In the genomic region with DNA sequence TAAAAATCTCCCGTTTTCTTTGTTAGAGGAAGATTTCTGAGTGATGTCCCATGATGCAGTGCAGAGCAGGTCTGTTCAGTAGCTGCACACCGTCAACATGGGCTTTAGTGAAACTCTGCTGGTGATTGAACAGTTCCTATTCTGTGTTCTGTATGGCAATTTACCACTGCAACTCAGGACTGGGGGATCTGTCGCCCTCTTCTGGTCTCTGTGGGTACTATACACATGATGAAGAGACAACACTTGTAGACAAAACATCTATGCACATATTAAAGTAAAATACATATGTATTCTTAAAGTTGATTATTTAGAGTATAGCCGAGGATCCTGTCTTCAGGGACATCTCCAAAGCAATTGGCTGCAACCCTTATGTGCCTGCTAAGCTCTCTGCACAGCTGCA, we compare ENCODE assay signal across 12 mouse cellular contexts. TPM values are rescaled to one million over a fixed set of nuclear protein-coding genes. Genes with fewer than 3 reads are reported as not detected.
DNase-seq lines count a peak whose midpoint lies in the region; ATAC-seq and TF ChIP-seq lines count a peak whose summit lies in the region.
"Had no signal": no experiment of that assay in that cellular context is flagged by ENCODE, and none has a peak within 500 bp of the region (broad histone marks: within the 10 kb centered on the region; RNA-seq: fewer than 3 reads in every experiment).

No protein-coding gene starts in this region.

- no peaks in the 10 kb centered on the region for H3K36me3 ChIP-seq in hindbrain, embryonic 11.5 days (ENCODE audit: control insufficient read depth, insufficient read depth, low read length)
- no peaks in the 10 kb centered on the region for H3K36me3 ChIP-seq in hindbrain, embryonic 10.5 days
- H3K36me3 ChIP-seq: forebrain, embryonic 15.5 days; G1E; kidney, embryonic 15.5 days had no signal

- no peaks in the 10 kb centered on the region for H3K27me3 ChIP-seq in hindbrain, embryonic 11.5 days (ENCODE audit: control insufficient read depth, insufficient read depth, low read length)
- no peaks in the 10 kb centered on the region; the same call in 1 of the 2 replicates for H3K27me3 ChIP-seq in hindbrain, embryonic 10.5 days (ENCODE audit: insufficient read depth, poor library complexity, severe bottlenecking)
- H3K27me3 ChIP-seq: forebrain, embryonic 15.5 days; kidney, embryonic 15.5 days had no signal

- 0 out of 2 replicates have a peak, but pooled peaks have one; percentile 11 for TF ChIP-seq CTCF in cortical plate, adult 2 months (IDR thresholded peaks at IDR 0.05; ENCODE audit: extremely low read depth, insufficient read depth, low read length)

- no peak for ATAC-seq in hindbrain, embryonic 11.5 days (ENCODE audit: low FRiP score)
- ATAC-seq in megakaryocyte-erythroid progenitor cell, adult 5-6 weeks (replicated peaks; ENCODE audit: low FRiP score, low TSS enrichment, poor library complexity, severe bottlenecking): no peak
- ATAC-seq: forebrain, embryonic 15.5 days had no signal

- 74% methylated on average over 4 of the region's 4 CpGs for WGBS in hindbrain, embryonic 11.5 days
- 73% methylated on average over 4 of the region's 4 CpGs for WGBS in hindbrain, embryonic 10.5 days

- H3K9ac ChIP-seq in hindbrain, embryonic 11.5 days (ENCODE audit: low read depth, low read length): no peak overlapping the region
- H3K9ac ChIP-seq: forebrain, embryonic 15.5 days; kidney, embryonic 15.5 days had no signal

- no peaks in the 10 kb centered on the region for H3K9me3 ChIP-seq in hindbrain, embryonic 11.5 days (ENCODE audit: control insufficient read depth, low read length)
- H3K9me3 ChIP-seq in hindbrain, embryonic 10.5 days: no peaks in the 10 kb centered on the region
- H3K9me3 ChIP-seq: forebrain, embryonic 15.5 days; G1E; kidney, embryonic 15.5 days had no signal

- H3K27ac ChIP-seq in hindbrain, embryonic 11.5 days (ENCODE audit: low read depth, low read length): no peak overlapping the region
- no peak overlapping the region for H3K27ac ChIP-seq in hindbrain, embryonic 10.5 days
- H3K27ac ChIP-seq in cortical plate, adult 2 months (ENCODE audit: insufficient read depth, low read length): no peak overlapping the region
- H3K27ac ChIP-seq: forebrain, embryonic 15.5 days; kidney, embryonic 15.5 days had no signal

- no peak overlapping the region for H3K4me3 ChIP-seq in hindbrain, embryonic 11.5 days (ENCODE audit: low read depth, low read length)
- no peak overlapping the region for H3K4me3 ChIP-seq in hindbrain, embryonic 10.5 days
- no peak overlapping the region for H3K4me3 ChIP-seq in cortical plate, adult 2 months (ENCODE audit: insufficient read depth, low read length)
- H3K4me3 ChIP-seq: forebrain, embryonic 15.5 days; kidney, embryonic 15.5 days; myocyte had no signal

- DNase-seq in hindbrain, embryonic 11.5 days (ENCODE audit: low spot score): peak; percentile 30
- DNase-seq in hindbrain, embryonic 10.5 days (ENCODE audit: low spot score): no peak
- peak; percentile 16 for DNase-seq in thymus, postnatal 0 days (ENCODE audit: low spot score)
- DNase-seq in thymus, postnatal 14 days: no peak
- no peak for DNase-seq in Muller cell, postnatal 12 days (ENCODE audit: inconsistent ontology term)
- no peak for DNase-seq in left cerebral cortex, adult 18-20 months (ENCODE audit: low spot score in 2 of 2)

- no peaks in the 10 kb centered on the region for H3K4me1 ChIP-seq in hindbrain, embryonic 11.5 days (replicated peaks; ENCODE audit: control insufficient read depth, insufficient read depth, low read length)
- H3K4me1 ChIP-seq in hindbrain, embryonic 10.5 days (replicated peaks): 0 out of 2 replicates have a peak, but pooled peaks cover 7% of the 10 kb centered on the region
- H3K4me1 ChIP-seq in cortical plate, adult 2 months (ENCODE audit: control insufficient read depth, insufficient read depth, low read length): peaks cover 3% of the 10 kb centered on the region

- no peak for TF ChIP-seq POLR2A in cortical plate, adult 2 months (IDR thresholded peaks at IDR 0.05; ENCODE audit: extremely low read depth, insufficient read depth, low read length)

- no peak overlapping the region for H3K4me2 ChIP-seq in hindbrain, embryonic 11.5 days (replicated peaks; ENCODE audit: low read depth, low read length)
- H3K4me2 ChIP-seq: forebrain, embryonic 15.5 days; kidney, embryonic 15.5 days had no signal

RNA-seq across cellular contexts. Expression of a gene that starts 45.4 kb away (rescaled TPM):
- 18.4 and 26.3 TPM in 2 replicates for polyA plus RNA-seq in hindbrain, embryonic 11.5 days (2014; fragmentation: Nextera tagmentation; extraction: Ambion mirVana)
- 14.5 and 14.9 TPM in 2 replicates for polyA plus RNA-seq in hindbrain, embryonic 10.5 days (2016; fragmentation: Nextera tagmentation; extraction: Ambion mirVana)
- 1.7 and 2.1 TPM in 2 replicates for polyA plus RNA-seq in thymus, postnatal 0 days (2015; fragmentation: Nextera tagmentation; extraction: Ambion mirVana)
- 42.8 and 43.2 TPM in 2 replicates for polyA plus RNA-seq in cortical plate, adult 2 months (2012; rRNA removed)
- total RNA-seq in megakaryocyte-erythroid progenitor cell, adult 5-6 weeks (2014; fragmentation: Nextera tagmentation): 35.8 and 41.4 TPM in 2 replicates
- total RNA-seq in megakaryocyte-erythroid progenitor cell, adult 5-6 weeks (2017): 43.9 and 65.4 TPM in 2 replicates
- 10 to 100 TPM; 72.9 to 77.6 TPM for total RNA-seq in left cerebral cortex, adult 18-20 months (2021)

Comparison
In these comparisons a context has a peak if more than half of its experiments do, and no peak if none do; other contexts are left out.
1. DNase-seq: peak in hindbrain, embryonic 11.5 days (single experiment) and thymus, postnatal 0 days (single experiment); none in hindbrain, embryonic 10.5 days (single experiment), thymus, postnatal 14 days (single experiment), Muller cell, postnatal 12 days (single experiment) and left cerebral cortex, adult 18-20 months (0 of 2).